Mouse (Mus musculus): Measurements from ENCODE around the gene Uhrf1. TPM values are rescaled to one million over a fixed set of nuclear protein-coding genes. Genes with fewer than 3 reads are reported as not detected.

The Uhrf1 gene
- total and polyA plus RNA-seq, 3 experiments: 161 to 220 (median 184) TPM

DNA sequence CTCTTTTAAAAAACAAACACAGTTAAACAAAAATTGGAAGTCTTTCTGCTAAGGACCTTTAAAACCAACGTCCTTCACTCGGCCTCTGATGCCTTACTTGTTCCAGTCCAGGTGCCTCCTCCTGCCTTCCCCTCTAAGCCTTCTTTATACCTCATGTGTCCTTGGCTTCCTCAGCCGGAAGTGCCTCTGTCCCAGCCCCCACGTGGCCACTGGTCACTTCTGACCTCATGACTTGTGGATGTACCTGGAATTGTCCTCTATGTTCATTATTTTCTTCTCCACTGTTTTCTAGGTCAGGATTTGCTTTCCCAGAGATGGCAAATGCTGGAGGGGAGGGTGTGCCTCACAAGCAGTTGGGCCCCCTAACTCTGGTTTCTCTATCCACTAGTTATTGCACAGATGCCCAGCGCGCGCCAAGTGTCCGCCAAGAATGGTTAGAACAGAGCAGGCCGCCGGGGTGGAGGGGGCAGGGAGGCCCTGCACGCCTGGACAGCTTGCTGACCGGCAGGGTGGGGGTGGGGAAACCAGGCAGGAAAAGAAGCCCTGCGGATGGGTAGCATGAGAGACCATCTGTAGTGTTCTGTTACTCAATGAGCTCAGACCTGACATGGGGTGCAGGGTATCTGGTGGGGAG is 641 bp upstream of the Uhrf1 start (continued):
- TF ChIP-seq SMC3 (IDR thresholded peaks at IDR 0.05; ENCODE audit: low read depth, low read length) (no peak), BHLHE40 (IDR thresholded peaks at IDR 0.05; ENCODE audit: low read depth, low read length) (peak; percentile 41), E2F4 (IDR thresholded peaks at IDR 0.05; ENCODE audit: insufficient replicate concordance, low read depth, low read length) (no peak), CHD2 (IDR thresholded peaks at IDR 0.05; ENCODE audit: low read length) (peak; percentile 80)

DNA sequence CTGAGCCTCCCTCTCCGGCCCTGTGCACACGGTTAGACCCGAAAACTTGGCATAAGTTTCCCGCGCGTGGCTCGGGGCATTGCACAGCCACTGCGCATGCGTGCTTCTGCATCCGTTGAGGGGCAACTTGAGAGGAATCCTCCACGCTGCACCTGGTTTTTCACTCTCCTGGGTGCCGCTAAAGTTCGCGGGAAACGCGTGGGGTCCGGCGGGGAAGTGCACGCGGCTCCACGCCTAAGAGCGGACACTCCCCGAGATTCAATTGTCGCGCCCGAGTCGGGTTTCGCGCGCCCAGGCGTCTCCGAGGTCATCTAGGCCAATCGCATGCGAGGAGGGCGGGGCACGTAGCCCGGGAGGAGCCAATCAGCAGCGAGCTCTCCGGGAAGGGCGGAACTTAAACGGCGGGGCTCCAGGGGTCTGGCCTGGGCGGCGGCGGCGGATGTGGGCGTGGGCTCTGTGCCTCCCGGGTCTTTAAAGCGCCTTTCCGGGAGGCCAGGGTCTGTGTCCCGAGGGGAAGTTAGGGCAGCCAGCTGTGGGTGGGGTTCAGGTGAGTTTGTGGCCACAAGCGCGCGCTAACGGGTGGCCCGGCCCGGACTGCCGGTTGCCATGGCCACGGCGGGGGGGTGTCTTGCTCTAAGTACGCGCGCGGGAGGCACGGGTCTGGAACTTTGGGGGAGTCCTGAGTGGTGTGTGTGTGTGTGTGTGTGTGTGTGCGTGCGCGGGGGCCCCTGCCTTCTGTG is 896 bp downstream of the Uhrf1 start:
- peak overlapping the region; percentile 85 for H3K9ac ChIP-seq (ENCODE audit: insufficient read depth, low read depth)
- H3K27me3 ChIP-seq (replicated peaks): no peaks in the 10 kb centered on the region
- no peaks in the 10 kb centered on the region for H3K9me3 ChIP-seq (replicated peaks; ENCODE audit: low read length)
- in situ Hi-C loops (cut with MboI; ENCODE audit: low pct_ligation_motif_present, low pct_unique_long_range_greater_than_20kb, low sequenced_read_pairs): no loop called here
- peak overlapping the region; percentile 87 for H3K27ac ChIP-seq (ENCODE audit: insufficient read depth, low read depth)
- peak overlapping the region; percentile 63; the same call in 1 of the 2 replicates for H3K4me2 ChIP-seq (ENCODE audit: insufficient read depth, low read depth, poor library complexity, severe bottlenecking)
- dilution Hi-C loops (cut with MboI; ENCODE audit: extremely low pct_ligation_motif_present, extremely low pct_unique_long_range_greater_than_20kb, low sequenced_read_pairs): no loop called here
- TF ChIP-seq NELFE (IDR thresholded peaks at IDR 0.05; ENCODE audit: low read depth, low read length): peak; percentile 18
- peak; percentile 66 for TF ChIP-seq SIN3A (IDR thresholded peaks at IDR 0.05; ENCODE audit: low read length)
- TF ChIP-seq ZMIZ1 (IDR thresholded peaks at IDR 0.05; ENCODE audit: low read depth, low read length): peak; percentile 79
- peak; percentile 90 for TF ChIP-seq MXI1 (IDR thresholded peaks at IDR 0.05; ENCODE audit: low read depth, low read length)
- peak; percentile 60 for TF ChIP-seq POLR2A (IDR thresholded peaks at IDR 0.05; ENCODE audit: low read depth, low read length)
- TF ChIP-seq GABPA (IDR thresholded peaks at IDR 0.05; ENCODE audit: insufficient replicate concordance, low read depth, low read length): no peak
- peak; percentile 82 for TF ChIP-seq ELF1 (IDR thresholded peaks at IDR 0.05; ENCODE audit: low read depth, low read length)
- no peak for TF ChIP-seq MEF2A (IDR thresholded peaks at IDR 0.05; ENCODE audit: borderline replicate concordance, low read depth, low read length)
- TF ChIP-seq CHD2 (IDR thresholded peaks at IDR 0.05; ENCODE audit: low read length): peak; percentile 73
- TF ChIP-seq CTCF (conservative IDR thresholded peaks at IDR 0.05 in 1 of 2, IDR thresholded peaks at IDR 0.05 in 1 of 2; ENCODE audit: low read depth in 2 of 2, low read length in 2 of 2): no peak
- peak; percentile 89 for TF ChIP-seq MYC (IDR thresholded peaks at IDR 0.05; ENCODE audit: low read depth, low read length)
- peak; percentile 60 for TF ChIP-seq HCFC1 (IDR thresholded peaks at IDR 0.05; ENCODE audit: low read depth, low read length)
- TF ChIP-seq E2F4 (IDR thresholded peaks at IDR 0.05; ENCODE audit: insufficient replicate concordance, low read depth, low read length): peak; percentile 94; the same call in 1 of the 2 replicates
- TF ChIP-seq BHLHE40 (IDR thresholded peaks at IDR 0.05; ENCODE audit: low read depth, low read length): 0 out of 2 replicates have a peak, but pooled peaks have one; percentile 26
- TF ChIP-seq USF1 (IDR thresholded peaks at IDR 0.05; ENCODE audit: low read depth, low read length): no peak
- peak; percentile 70 for TF ChIP-seq TCF12 (IDR thresholded peaks at IDR 0.05; ENCODE audit: low read depth, low read length)
- TF ChIP-seq MAX (IDR thresholded peaks at IDR 0.05; ENCODE audit: low read length): peak; percentile 48; the same call in 1 of the 2 replicates
- peak; percentile 65; the same call in 1 of the 2 replicates for TF ChIP-seq KAT2A (IDR thresholded peaks at IDR 0.05; ENCODE audit: insufficient replicate concordance, low read length)
- TF ChIP-seq NRF1 (IDR thresholded peaks at IDR 0.05; ENCODE audit: low read depth, low read length): peak; percentile 88
- peaks cover 33 to 43% of the 10 kb centered on the region in 2 experiments for H3K36me3 ChIP-seq (replicated peaks in 1 of 2; ENCODE audit: control insufficient read depth in 1 of 2, insufficient read depth in 1 of 2, low read length in 1 of 2)
- peak; percentile 96 for DNase-seq (ENCODE audit: extremely low read depth)
- H3K4me3 ChIP-seq (replicated peaks in 1 of 3; ENCODE audit: low read depth in 2 of 3, low read length in 2 of 3, poor library complexity in 1 of 3): peak overlapping the region; percentile 81 to 84 (median 81)
- H3K4me1 ChIP-seq (ENCODE audit: control insufficient read depth in 1 of 2, insufficient read depth in 2 of 2): peaks cover 24 to 61% of the 10 kb centered on the region in 2 experiments
- H3K79me2 ChIP-seq (replicated peaks; ENCODE audit: control insufficient read depth, extremely low read depth, insufficient read depth, poor library complexity, severe bottlenecking): peaks cover 47% of the 10 kb centered on the region
